Mouse (Mus musculus) fat pad, adult 2 months (tissue): ENCODE results near the gene Nid1.
"Not testable (repeated sequence)": the region's sequence is repeated elsewhere in the genome, so short reads cannot be mapped to it uniquely, and the experiment has no call there.

Source experiments
- DNase-seq: peaks from one replicate; pipeline ENCODE4 v3.0.0-alpha.2; 2011; ENCODE audit warnings: low read depth, low spot score; ENCODE audit errors: extremely low read depth

The Nid1 gene

DNA sequence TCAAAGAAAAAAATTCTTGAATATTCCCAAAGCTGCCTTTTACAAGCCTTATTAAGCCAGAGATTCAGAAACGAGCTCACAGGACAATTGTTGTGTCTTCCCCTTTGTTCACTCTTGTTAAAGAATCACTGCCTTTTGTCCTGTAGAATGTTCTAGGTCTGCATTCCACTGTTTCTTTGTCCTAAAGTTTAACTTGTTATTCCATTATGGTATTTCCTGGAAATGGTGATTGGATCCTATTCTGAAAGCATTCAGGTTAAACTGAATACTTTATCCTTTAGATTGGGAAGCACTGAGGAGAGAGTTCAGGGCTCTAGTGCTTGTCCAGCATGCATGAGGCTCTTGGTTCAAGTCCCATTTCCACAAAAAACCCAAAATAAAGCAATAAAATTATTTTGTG, 13.6 kb downstream of the Nid1 start:
- DNase-seq = not testable (repeated sequence)

DNA sequence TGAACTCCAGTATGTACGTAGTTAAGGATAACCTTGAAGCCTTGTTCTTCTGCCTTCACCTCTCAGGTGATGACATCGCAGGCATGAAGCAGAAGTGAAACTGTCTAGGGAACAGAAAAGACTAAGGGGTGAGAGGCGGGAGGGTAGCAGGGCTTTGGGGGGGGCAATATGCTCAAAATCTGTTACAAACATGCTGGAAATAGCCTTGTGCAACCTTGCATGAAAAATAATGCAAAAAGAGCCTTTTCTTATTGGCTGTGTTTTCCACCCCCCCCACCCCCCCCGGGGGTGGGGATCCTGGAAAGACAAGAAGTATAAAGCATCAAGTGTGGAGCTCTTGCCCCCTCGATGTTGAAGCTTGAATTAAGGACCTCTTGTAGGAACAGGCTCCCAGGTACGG, 16.0 kb downstream of the Nid1 start:
- DNase-seq = not testable (repeated sequence)

DNA sequence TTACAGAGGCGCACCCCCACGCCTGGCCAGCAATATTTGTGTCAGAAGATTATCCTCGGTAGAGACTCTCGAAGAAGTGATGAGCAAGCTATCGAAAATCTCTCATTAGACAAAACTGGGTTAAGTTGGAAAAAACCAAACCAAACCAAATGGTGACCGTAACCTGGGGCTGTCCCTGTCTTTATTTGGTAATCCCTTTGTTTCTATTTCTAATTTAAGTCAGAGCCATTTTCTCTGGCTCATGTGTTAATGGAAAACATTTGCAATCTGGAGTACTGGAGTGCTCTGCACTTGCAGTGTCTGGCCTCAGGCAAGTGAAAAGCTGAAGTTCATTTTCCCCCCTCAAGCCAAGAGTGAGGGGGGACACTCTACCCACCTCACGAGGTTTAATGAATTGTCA, 16.9 kb downstream of the Nid1 start:
- not testable (repeated sequence) for DNase-seq

DNA sequence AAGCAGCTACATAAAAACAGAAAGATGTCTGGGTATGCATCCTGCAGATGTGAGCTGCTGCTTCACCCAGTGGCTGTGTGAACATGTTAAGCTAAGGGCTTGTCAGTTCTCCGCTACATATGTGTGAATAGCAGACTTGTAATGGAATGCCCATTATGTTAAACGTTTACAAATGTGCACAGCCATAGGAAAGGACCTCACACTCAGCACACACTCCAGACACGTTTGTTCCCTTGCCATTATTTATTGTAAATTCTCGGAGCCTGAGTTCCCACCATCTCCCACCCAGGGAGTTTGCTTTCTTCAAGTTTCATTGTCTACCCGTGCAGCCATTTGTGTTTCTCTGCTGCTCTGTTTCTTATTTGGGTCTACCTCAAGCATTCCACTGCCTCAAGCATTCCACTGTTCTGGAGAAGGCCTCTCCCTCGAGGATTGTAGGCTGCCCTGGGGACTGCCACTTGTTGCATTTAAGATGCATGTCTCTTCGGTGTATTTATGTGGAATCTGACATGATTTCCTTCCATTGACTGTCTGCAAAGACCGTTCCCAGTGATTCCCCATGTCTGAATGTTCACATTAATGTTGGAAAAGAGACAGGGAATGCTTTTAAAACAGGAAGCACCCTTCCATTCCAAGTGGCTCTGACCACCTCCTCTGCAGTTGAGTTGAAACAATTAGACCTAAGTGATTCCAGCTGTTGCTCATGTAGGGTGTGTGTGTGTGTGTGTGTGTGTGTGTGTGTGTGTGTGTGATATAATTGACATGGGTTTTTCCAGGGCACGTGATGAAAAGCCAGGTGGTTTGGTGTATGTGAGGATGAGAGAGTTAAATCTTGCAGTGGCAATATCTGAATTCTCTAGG, 18.5 kb downstream of the Nid1 start:
- DNase-seq = not testable (repeated sequence)

DNA sequence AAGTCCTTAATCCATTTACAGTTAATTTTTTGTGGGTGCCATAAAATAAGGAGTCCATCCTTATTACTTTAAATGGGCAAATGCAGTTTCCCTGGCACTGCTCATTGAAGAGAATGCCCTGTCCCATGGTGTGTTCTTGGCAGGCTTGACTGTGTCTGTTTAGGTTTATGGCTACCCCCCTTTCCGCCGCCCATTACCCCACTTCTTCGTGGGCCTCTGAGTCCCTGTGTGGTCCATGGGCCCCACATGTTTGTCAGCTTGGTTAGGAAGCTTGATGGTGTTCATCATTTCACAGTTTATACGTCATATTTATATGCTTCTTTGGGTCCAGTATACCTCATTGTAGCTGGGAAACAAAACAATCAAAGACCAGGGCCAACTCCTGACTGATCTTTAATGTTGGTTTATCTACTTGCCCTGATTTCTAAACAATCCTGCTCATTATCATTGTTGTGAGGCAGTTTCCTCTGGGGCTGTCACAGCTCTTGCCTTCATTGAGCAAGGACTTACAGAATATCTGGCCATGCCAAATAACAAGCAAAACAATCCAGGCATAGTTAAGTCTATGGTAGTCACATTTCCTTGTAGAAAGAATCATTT, 20.9 kb downstream of the Nid1 start:
- peak; percentile 7 for DNase-seq

DNA sequence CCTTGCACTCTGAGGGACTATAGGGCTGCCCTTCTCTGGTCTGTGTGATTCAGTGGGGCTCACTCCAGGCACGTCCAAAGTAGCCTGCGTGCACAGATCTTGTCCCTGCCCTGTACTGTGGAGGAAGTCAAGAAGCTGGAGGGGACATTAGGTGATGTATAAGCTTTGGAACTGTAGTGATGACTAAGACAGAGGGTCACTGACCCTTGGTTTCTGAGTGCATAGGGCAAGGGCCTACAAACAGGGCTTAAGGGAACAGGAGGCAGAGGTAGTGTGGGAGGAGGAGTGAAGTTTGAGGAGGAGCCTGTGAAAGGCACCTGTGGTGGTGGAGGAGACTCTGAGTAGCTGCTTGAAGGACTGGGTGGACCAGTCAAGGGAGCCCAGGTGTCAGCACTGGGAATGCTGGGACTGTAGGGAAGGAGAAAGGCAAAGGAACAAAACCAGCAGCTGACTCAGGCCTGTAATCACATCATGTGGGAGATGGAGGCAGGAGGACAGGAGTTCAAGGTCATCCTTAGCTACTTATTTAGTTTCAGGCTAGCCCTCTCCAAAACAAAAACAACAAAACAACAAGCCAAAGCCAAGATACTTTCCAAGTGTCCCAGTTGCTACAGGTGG, 23.3 kb downstream of the Nid1 start:
- peak; percentile 18 for DNase-seq

DNA sequence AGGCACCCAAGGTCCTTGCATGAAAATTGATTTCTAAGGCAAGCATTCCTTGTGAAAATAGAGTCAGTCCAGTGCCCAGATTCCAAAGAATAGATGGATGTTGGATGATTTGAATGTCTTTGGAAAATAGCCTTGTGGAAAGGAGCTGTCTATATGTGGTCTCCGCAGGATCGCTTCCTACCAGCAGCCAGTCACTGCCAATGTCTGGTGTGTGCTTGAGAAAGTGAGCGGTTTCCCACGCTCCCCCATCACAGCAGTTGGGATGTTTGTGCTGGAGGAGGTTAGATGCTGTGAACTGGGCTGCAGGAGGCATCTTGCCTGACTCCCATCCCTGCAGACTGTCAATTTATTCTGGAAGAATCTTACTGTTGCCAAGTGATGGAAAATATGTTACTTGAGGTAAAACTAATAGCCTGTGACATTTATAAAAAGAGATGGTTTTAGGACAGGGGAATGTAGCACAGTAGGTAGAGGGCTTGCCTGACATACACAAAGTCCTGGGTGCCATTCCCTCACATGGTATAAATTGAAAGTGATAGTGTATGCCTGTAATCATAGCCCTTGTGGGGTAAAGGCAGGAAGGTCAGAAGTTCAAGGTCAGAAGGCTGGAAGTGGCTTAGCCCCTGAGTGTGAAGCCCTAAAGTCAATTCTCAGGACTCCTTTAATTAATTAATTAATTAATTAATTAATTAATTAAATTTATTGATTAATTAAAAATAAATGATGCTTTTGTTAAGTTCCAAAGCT, 24.3 kb downstream of the Nid1 start:
- DNase-seq = no peak

DNA sequence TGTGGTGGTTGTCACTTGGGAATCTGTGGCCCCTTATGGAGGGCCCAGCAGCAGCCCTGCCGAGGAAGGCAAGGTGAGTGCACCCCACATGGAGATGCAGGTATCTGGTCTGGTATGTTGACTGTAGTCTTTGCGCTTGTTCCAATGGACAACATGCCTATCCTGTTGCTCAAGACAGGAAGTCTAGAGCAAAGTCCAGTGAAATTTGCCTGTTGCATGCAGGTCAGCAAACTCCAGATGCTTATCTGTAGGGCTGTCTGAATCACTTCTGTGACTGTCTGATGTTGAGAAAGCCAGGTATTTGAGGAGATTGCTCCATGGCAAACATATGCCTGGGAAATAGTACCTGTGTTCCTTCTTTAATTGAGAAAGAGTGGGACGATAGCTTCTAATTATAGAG, 26.6 kb downstream of the Nid1 start:
- DNase-seq = peak; percentile 58

DNA sequence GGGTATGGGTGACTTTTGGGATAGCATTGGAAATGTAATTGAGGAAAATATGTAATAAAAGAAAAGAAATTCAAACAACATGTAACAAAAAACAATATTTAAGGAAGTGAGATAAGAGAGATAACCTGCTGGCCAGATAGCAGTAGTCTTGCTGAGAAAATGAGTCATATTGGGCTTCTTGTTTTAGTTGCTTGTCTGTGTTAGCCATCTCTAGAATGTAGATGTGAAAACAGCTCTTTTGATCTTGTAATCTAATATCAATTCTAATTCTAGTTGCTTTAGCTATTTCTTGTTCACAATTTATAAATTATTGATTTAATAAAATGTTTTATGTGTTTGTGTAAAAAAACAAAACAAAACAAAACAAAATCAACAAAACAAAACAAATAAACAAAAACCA, 29.9 kb downstream of the Nid1 start:
- DNase-seq = not testable (repeated sequence)

DNA sequence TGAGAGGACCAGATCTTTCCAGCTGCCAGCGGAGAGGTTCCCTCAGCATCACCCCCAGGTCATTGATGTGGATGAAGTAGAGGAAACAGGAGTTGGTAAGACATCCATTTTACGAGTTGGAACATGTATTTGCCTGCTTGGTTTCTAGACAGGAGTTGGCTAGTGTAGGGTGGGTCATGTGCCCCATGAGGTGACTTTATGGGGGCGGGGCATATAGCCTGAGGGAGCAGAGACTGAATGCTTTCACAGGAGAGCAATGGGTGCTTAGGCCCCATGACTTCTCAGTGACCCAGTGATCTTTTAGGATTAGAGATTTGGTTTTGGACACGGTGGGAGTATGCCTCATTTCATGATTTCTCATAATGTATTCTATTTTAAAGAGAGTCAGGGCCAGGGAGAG, 31.2 kb downstream of the Nid1 start:
- DNase-seq = no peak

DNA sequence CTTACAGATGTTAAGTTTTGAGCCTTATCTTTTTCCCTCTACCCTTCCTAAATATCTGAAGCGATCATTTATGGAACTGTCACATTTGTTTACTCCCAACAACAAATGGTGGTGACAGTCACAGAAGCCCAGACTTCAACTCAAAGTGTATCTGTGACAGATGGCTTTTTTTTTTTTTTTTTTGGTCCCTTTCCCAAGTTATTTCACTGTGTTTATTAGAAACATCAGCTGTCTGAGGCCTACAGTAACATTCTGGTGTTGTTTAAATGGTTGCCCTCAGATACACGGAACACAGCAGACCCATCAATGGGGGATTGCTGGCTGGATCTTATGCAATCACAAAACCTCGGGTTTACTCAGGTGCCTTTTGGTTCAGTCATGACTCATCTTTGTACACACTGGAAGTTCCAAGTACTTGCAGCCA, 34.0 kb downstream of the Nid1 start:
- DNase-seq = no peak

DNA sequence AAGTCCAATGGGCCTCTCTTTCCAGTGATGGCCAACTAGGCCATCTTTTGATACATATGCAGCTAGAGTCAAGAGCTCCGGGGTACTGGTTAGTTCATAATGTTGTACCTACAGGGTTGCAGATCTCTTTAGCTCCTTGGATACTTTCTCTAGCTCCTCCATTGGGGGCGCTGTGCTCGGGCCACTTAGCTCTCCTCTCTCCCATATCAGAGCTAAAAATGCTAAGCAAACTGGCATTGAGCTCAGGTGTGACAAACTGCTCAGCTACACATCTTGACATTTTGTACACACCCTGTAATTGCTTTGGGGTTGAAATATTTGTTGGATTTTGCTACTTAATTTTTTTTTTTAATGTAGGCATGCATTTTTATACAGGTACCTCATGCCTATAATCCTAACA, 37.1 kb downstream of the Nid1 start:
- not testable (repeated sequence) for DNase-seq

DNA sequence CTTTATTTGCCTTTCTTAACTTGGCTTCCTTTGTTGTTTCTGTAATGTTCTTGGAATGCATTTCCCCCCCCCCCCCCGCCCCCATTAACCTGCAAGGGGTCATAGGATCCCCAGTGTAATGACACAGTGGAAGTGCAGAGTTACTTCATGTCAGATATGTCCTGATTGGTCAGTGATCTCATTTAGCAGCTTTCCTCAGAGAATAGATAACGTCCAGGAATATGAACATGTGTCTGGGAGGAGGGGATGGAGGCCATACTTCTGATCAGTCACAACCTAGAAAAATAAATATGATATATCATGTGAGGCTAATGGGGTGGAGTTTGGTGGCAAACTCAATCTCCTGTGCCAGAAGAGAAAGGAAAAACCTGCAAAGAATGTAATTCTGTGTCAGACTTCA, 37.6 kb downstream of the Nid1 start:
- no peak for DNase-seq

DNA sequence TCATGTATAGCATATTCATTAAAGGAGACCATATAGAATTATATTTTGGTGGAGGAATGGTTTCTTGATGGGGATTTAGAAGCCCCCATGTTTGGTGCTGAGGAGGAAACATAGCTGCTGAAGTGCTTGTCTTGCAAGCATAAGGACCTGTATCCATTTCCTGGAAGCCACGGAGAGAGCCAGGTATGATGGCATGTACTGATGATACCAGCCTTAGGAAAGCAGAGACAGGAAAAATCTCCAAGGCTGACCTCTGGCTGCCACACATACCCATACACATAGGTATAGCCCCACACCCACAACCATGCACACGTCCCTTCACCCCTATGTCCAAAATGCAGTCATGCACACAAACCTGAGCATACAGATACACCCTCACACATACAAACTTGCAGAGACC, 39.2 kb downstream of the Nid1 start:
- DNase-seq = no peak

DNA sequence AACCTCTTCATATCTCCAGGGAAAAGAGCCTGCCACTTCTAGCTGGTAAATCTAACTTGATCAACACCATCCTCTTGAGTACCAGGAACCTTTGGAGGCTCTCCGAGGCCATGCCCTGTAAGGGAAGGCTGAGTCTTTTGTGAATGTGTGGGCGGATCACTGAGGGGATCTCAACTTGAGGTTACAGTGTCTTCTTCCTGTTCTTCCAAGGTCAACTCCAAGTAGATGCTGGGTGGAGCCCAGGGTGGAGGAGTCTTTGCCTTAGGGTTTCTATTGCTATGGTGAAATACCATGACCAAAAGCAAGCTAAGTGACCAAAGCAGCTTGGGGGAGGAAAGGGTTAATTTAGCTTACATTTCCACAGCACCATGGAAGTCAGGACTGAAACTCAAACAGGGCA, 39.7 kb downstream of the Nid1 start:
- no peak for DNase-seq

DNA sequence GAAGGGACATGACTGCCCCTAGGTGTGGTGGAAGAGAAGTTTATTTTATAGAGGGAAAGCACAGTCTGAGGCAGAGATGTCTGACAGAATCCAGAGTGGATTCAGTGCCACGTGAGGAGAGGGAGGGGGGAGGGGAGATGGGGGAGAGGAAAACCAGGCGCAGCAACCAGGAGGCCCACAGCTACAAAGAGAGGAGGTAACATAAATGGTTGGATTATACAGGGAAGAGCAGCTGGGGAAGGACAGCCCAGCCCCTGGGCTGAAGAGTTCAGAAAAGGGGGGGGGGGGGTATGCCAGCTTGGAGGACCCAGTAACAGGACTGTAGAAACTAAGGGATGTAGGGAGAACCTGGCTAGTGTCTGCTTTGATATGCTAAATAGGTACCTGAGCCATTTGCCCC, 42.6 kb downstream of the Nid1 start:
- DNase-seq = no peak

DNA sequence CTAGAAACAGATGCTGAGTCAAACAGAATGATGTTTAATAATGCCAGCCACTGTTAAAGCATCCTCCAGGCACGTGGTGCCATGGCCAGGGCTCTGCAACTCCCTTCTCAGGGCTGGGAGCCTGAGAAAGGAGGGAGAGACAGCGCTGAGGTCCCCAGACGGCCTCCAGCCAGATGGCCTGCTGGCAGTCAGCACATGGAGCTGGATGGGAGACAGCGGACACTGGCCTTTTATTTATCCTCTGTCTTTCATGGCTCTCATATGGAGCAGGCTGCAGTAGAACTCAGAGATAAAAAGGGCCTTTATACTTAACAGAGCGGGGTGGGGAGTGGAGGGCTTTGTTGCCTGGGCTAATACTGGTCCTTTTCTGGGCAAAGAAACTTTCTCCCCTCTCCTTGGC, 43.7 kb downstream of the Nid1 start:
- no peak for DNase-seq

DNA sequence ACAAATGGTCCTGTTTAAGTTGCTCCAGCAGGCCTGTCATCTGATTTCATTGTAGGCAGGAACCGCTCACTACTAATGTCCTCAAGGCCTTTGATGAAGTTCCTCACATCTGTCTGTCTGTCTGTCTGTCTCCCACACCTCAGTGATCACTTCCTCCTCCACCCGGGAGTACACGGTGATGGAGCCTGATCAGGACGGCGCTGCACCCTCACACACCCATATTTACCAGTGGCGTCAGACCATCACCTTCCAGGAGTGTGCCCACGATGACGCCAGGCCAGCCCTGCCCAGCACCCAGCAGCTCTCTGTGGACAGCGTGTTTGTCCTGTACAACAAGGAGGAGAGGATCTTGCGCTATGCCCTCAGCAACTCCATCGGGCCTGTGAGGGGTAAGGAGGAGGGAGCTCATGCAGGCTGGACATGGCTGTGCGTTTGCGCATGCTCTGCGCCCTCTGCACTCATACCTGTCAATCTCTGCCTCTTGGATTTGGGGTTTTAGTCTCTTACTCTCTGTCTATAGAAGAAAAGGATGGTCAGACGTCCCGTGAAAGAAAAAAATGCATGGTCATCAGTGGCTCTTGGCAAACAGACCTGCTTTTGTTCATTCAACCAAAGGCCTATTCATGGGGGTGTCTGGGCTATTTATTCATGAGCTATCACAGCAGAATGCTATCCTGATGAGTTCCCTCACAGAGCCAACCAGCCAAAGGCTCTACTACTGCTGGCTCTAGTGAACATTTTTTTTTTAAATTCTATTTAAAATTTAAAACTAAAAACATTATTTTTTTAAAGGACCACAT, 44.7 kb downstream of the Nid1 start:
- DNase-seq = no peak

DNA sequence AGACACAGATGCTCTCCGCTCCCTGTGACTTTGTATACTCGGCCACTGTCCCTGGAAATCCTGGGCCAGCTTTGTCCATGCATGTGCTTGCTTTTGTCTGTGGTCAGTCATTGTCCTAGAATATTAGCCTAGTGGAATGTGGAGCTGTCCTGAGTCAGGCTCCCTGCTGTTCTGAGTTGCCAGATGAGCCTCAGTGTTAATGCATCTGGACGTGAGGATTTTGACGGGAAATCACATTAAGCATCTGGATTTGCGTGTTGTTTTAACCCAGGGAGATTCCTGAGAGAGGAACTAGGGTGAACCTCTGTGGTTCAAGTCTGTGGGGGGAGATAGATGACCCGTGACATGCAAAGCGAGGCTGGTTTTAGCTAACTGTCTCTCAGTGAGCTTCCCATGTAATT, 47.0 kb downstream of the Nid1 start:
- no peak for DNase-seq

DNA sequence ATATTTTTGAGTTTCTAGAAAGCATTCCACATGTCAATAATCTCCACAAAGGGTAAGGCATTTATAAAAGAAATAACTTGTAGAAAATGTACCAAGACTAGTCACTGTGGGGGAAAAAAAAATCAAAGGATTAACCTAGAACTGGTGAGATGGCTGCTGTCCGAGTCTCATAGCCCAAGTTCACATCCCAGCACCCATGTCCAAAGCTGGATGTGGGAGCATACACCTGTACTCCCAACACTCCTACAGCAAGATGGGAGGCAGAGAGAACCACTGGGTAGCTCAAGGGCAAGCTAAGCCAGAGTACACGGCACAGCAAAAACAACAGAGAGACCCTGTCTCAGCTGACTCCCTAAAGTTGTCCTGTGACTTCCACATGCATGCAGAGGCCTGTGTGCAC, 47.5 kb downstream of the Nid1 start:
- DNase-seq = no peak

DNA sequence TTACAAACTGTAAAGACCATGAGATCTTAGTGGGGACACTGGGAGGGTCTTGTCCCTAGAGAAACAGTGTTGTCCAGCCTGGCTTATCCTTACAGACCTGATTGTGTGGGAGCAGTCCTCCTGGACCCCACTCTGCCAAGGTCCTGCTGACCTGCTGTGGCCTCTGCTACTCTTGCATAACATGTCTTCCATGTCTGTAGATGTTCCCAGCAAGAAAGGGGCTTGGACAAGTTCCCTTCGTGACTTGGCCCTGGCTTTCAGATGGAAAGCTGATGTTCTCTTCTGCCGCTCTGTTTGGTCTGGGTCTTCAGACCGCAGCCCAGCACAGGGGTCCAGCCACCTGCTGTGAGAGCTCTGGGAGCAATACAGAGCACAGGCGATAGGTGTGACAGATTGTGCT, 48.3 kb downstream of the Nid1 start:
- DNase-seq = no peak
